In the genomic region with DNA sequence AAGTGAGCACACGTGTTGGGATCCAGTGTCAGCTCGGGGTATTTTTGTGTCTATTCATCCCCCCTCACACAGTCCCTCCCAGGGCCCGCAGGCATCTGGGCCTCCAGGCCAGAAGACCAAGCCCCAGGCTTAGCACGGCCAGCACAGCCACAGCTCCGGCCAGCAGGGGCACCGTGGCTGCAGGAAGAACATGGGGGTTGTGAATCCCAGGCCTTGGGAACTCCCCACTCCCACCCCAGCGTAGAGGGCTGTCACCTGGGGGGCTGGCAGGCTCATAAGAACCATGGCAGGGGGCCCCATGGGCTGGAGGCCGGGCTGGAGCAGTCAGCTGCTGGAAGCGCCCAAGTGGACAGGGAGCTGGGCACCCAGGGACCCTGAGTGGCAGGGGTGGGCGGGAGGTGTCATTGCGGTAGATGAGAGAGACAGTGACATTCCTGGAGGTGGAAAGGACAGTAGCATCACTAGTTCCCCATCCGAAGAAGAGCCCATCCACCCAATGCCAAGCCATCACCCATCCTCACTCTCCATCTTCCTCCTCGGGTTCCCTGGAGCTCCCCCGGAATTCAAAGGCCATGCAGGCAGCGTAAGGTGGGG, we compare ENCODE assay signal across 19 mouse cellular contexts. TPM values are rescaled to one million over a fixed set of nuclear protein-coding genes. Genes with fewer than 3 reads are reported as not detected.
DNase-seq lines count a peak whose midpoint lies in the region; ATAC-seq and TF ChIP-seq lines count a peak whose summit lies in the region.
"Had no signal": no experiment of that assay in that cellular context is flagged by ENCODE, and none has a peak within 500 bp of the region (broad histone marks: within the 10 kb centered on the region; RNA-seq: fewer than 3 reads in every experiment).

No protein-coding gene starts in this region.

- no peak overlapping the region for H3K27ac ChIP-seq in forebrain, embryonic 15.5 days (replicated peaks)
- no peak overlapping the region for H3K27ac ChIP-seq in forebrain, embryonic 16.5 days (ENCODE audit: low read length)
- no peak overlapping the region; the same call in 1 of the 2 replicates for H3K27ac ChIP-seq in liver, embryonic 11.5 days (ENCODE audit: low read depth, low read length)
- H3K27ac ChIP-seq in liver, postnatal 0 days (ENCODE audit: low read depth) = no peak overlapping the region
- no peak overlapping the region for H3K27ac ChIP-seq in embryonic facial prominence, embryonic 14.5 days (replicated peaks; ENCODE audit: low read depth, low read length)
- no peak overlapping the region for H3K27ac ChIP-seq in liver, embryonic 14.5 days
- H3K27ac ChIP-seq: heart, embryonic 15.5 days; midbrain, embryonic 12.5 days had no signal

- no peak for TF ChIP-seq EP300 in liver, postnatal 0 days (IDR thresholded peaks at IDR 0.05; ENCODE audit: low read depth)
- TF ChIP-seq EP300 in liver, embryonic 14.5 days (IDR thresholded peaks at IDR 0.05; ENCODE audit: low read depth) = no peak

- no peak overlapping the region for H3K9ac ChIP-seq in forebrain, embryonic 15.5 days (replicated peaks)
- H3K9ac ChIP-seq in forebrain, embryonic 16.5 days (replicated peaks; ENCODE audit: low read depth, low read length) = no peak overlapping the region
- H3K9ac ChIP-seq in liver, embryonic 11.5 days (ENCODE audit: low read depth, low read length) = no peak overlapping the region
- H3K9ac ChIP-seq in liver, postnatal 0 days (replicated peaks) = no peak overlapping the region
- no peak overlapping the region for H3K9ac ChIP-seq in embryonic facial prominence, embryonic 14.5 days (ENCODE audit: low read depth, low read length)
- no peak overlapping the region for H3K9ac ChIP-seq in liver, embryonic 14.5 days (replicated peaks)
- H3K9ac ChIP-seq: heart, embryonic 15.5 days had no signal

- no peaks in the 10 kb centered on the region for H3K27me3 ChIP-seq in forebrain, embryonic 15.5 days
- H3K27me3 ChIP-seq in forebrain, embryonic 16.5 days (replicated peaks; ENCODE audit: control insufficient read depth, insufficient read depth, low read length) = no peaks in the 10 kb centered on the region
- no peaks in the 10 kb centered on the region for H3K27me3 ChIP-seq in liver, embryonic 11.5 days (replicated peaks; ENCODE audit: control insufficient read depth, insufficient read depth, low read length)
- H3K27me3 ChIP-seq in liver, postnatal 0 days (ENCODE audit: insufficient read depth, low read length) = no peaks in the 10 kb centered on the region
- no peaks in the 10 kb centered on the region for H3K27me3 ChIP-seq in embryonic facial prominence, embryonic 14.5 days (replicated peaks; ENCODE audit: control insufficient read depth, insufficient read depth, low read length)
- H3K27me3 ChIP-seq in liver, embryonic 14.5 days (ENCODE audit: control insufficient read depth, insufficient read depth, low read length) = no peaks in the 10 kb centered on the region
- H3K27me3 ChIP-seq: heart, embryonic 15.5 days; midbrain, embryonic 12.5 days had no signal

- H3K4me2 ChIP-seq in forebrain, embryonic 15.5 days (replicated peaks) = no peak overlapping the region
- H3K4me2 ChIP-seq in forebrain, embryonic 16.5 days (ENCODE audit: low read length) = no peak overlapping the region
- H3K4me2 ChIP-seq in liver, embryonic 11.5 days = no peak overlapping the region
- no peak overlapping the region for H3K4me2 ChIP-seq in liver, postnatal 0 days (ENCODE audit: low read depth, low read length)
- H3K4me2 ChIP-seq in embryonic facial prominence, embryonic 14.5 days (ENCODE audit: low read depth, low read length) = no peak overlapping the region
- H3K4me2 ChIP-seq in liver, embryonic 14.5 days (ENCODE audit: low read depth) = no peak overlapping the region
- H3K4me2 ChIP-seq: heart, embryonic 15.5 days; midbrain, embryonic 12.5 days had no signal

- WGBS in forebrain, embryonic 15.5 days = 66% methylated on average over 15 of the region's 15 CpGs
- WGBS in forebrain, embryonic 16.5 days = 67% methylated on average over 15 of the region's 15 CpGs
- WGBS in liver, embryonic 11.5 days = 66% methylated on average over 15 of the region's 15 CpGs
- 75% methylated on average over 15 of the region's 15 CpGs for WGBS in liver, postnatal 0 days (ENCODE audit: insufficient replicate concordance)
- 70% methylated on average over 15 of the region's 15 CpGs for WGBS in embryonic facial prominence, embryonic 14.5 days
- 68% methylated on average over 15 of the region's 15 CpGs for WGBS in liver, embryonic 14.5 days (ENCODE audit: insufficient replicate concordance)

- ATAC-seq in forebrain, embryonic 15.5 days (replicated peaks) = 0 out of 2 replicates have a peak, but pooled peaks have one; percentile 10
- ATAC-seq in forebrain, embryonic 16.5 days = no peak
- peak; percentile 27 for ATAC-seq in liver, embryonic 11.5 days (replicated peaks; ENCODE audit: low FRiP score)
- no peak; the same call in 1 of the 2 replicates for ATAC-seq in liver, postnatal 0 days
- ATAC-seq in embryonic facial prominence, embryonic 14.5 days (ENCODE audit: low read depth) = peak; percentile 19; the same call in 1 of the 2 replicates
- ATAC-seq in liver, embryonic 14.5 days (ENCODE audit: insufficient read depth) = peak; percentile 18; the same call in 1 of the 2 replicates
- ATAC-seq: activated CD4-positive, CD25-positive, alpha-beta regulatory T cell, adult 4 months had no signal

- no peak for TF ChIP-seq CTCF in liver, postnatal 0 days (IDR thresholded peaks at IDR 0.05; ENCODE audit: low read depth)
- no peak for TF ChIP-seq CTCF in liver, embryonic 14.5 days (IDR thresholded peaks at IDR 0.05; ENCODE audit: low read depth)

- no peaks in the 10 kb centered on the region for H3K9me3 ChIP-seq in forebrain, embryonic 15.5 days
- H3K9me3 ChIP-seq in forebrain, embryonic 16.5 days (ENCODE audit: control insufficient read depth, low read length) = no peaks in the 10 kb centered on the region
- no peaks in the 10 kb centered on the region for H3K9me3 ChIP-seq in liver, embryonic 11.5 days (ENCODE audit: control insufficient read depth, low read length)
- no peaks in the 10 kb centered on the region for H3K9me3 ChIP-seq in liver, postnatal 0 days (ENCODE audit: low read length)
- no peaks in the 10 kb centered on the region for H3K9me3 ChIP-seq in embryonic facial prominence, embryonic 14.5 days (ENCODE audit: control insufficient read depth, low read length)
- H3K9me3 ChIP-seq in liver, embryonic 14.5 days (ENCODE audit: control insufficient read depth, low read length) = no peaks in the 10 kb centered on the region
- H3K9me3 ChIP-seq: heart, embryonic 15.5 days; midbrain, embryonic 12.5 days had no signal

- peaks cover 50% of the 10 kb centered on the region for H3K36me3 ChIP-seq in forebrain, embryonic 15.5 days
- H3K36me3 ChIP-seq in forebrain, embryonic 16.5 days (ENCODE audit: control insufficient read depth, insufficient read depth) = peaks cover 29% of the 10 kb centered on the region
- peaks cover 42% of the 10 kb centered on the region for H3K36me3 ChIP-seq in liver, embryonic 11.5 days (ENCODE audit: control insufficient read depth, insufficient read depth, low read length)
- H3K36me3 ChIP-seq in liver, postnatal 0 days (replicated peaks; ENCODE audit: insufficient read depth, low read length) = peaks cover 31% of the 10 kb centered on the region
- H3K36me3 ChIP-seq in embryonic facial prominence, embryonic 14.5 days (ENCODE audit: control insufficient read depth, insufficient read depth, low read length) = peaks cover 58% of the 10 kb centered on the region
- peaks cover 36% of the 10 kb centered on the region for H3K36me3 ChIP-seq in liver, embryonic 14.5 days (replicated peaks; ENCODE audit: control insufficient read depth, insufficient read depth, low read depth)

- H3K4me3 ChIP-seq in forebrain, embryonic 15.5 days = no peak overlapping the region
- H3K4me3 ChIP-seq in forebrain, embryonic 16.5 days (replicated peaks; ENCODE audit: low read length) = no peak overlapping the region
- H3K4me3 ChIP-seq in liver, embryonic 11.5 days (ENCODE audit: low read depth, low read length) = no peak overlapping the region
- no peak overlapping the region for H3K4me3 ChIP-seq in liver, postnatal 0 days (ENCODE audit: low read depth, low read length)
- no peak overlapping the region for H3K4me3 ChIP-seq in embryonic facial prominence, embryonic 14.5 days (ENCODE audit: low read depth, low read length)
- no peak overlapping the region for H3K4me3 ChIP-seq in liver, embryonic 14.5 days (ENCODE audit: insufficient read depth in 1 of 2, low read depth in 2 of 2, low read length in 2 of 2)
- H3K4me3 ChIP-seq: heart, embryonic 15.5 days; midbrain, embryonic 12.5 days had no signal

- peaks cover 22% of the 10 kb centered on the region for H3K4me1 ChIP-seq in forebrain, embryonic 15.5 days
- H3K4me1 ChIP-seq in forebrain, embryonic 16.5 days (replicated peaks; ENCODE audit: control insufficient read depth, insufficient read depth, low read length) = peaks cover 12% of the 10 kb centered on the region
- peaks cover 8% of the 10 kb centered on the region for H3K4me1 ChIP-seq in liver, embryonic 11.5 days (replicated peaks; ENCODE audit: control insufficient read depth, insufficient read depth, low read length)
- H3K4me1 ChIP-seq in liver, postnatal 0 days (ENCODE audit: insufficient read depth) = no peaks in the 10 kb centered on the region
- peaks cover 3% of the 10 kb centered on the region; the same call in 1 of the 2 replicates for H3K4me1 ChIP-seq in embryonic facial prominence, embryonic 14.5 days (ENCODE audit: control insufficient read depth, insufficient read depth, low read length)
- H3K4me1 ChIP-seq in liver, embryonic 14.5 days (replicated peaks; ENCODE audit: control insufficient read depth in 2 of 2, insufficient read depth in 2 of 2, low read length in 1 of 2) = no peaks in the 10 kb centered on the region

- DNase-seq in liver, embryonic 11.5 days (ENCODE audit: low spot score) = no peak
- no peak for DNase-seq in liver, postnatal 0 days
- DNase-seq in embryonic facial prominence, embryonic 14.5 days (ENCODE audit: low spot score) = no peak
- DNase-seq in liver, embryonic 14.5 days (ENCODE audit: low read depth in 3 of 3, low spot score in 3 of 3) = no peak
- DNase-seq in natural killer cell, adult 2 months (ENCODE audit: low spot score in 2 of 2) = no peak
- DNase-seq in heart, adult 8-10 months (ENCODE audit: low spot score) = no peak
- DNase-seq: cerebellum, adult 18-20 months; gastrocnemius, postnatal 14 days; thymus, postnatal 14 days had no signal

RNA-seq across cellular contexts. Expression of gene Acp4, which starts 4.1 kb away (rescaled TPM):
- not detected in 2 replicates for polyA plus RNA-seq in forebrain, embryonic 15.5 days (2015; fragmentation: Nextera tagmentation; extraction: Ambion mirVana)
- not detected in 2 replicates for polyA plus RNA-seq in forebrain, embryonic 16.5 days (2015; fragmentation: Nextera tagmentation; extraction: Ambion mirVana)
- polyA plus RNA-seq in liver, embryonic 11.5 days (2014; fragmentation: Nextera tagmentation; extraction: Ambion mirVana) = not detected in 2 replicates
- polyA plus RNA-seq in liver, postnatal 0 days (2015; fragmentation: Nextera tagmentation; extraction: Ambion mirVana) = not detected in 2 replicates
- 0.92 and 0.96 TPM in 2 replicates for polyA plus RNA-seq in embryonic facial prominence, embryonic 14.5 days (2014; fragmentation: Nextera tagmentation; extraction: Ambion mirVana)
- polyA plus RNA-seq in liver, embryonic 14.5 days (2012; rRNA removed) = not detected in 2 replicates
- not detected in 2 replicates for polyA plus RNA-seq in liver, embryonic 14.5 days (2014; fragmentation: Nextera tagmentation; extraction: Ambion mirVana)
- not detected for total RNA-seq in heart, adult 8-10 months (2022)
- total RNA-seq: gastrocnemius, postnatal 14 days; layer of hippocampus, adult 18-20 months; left cerebral cortex, postnatal 14 days; neutrophil, adult 5-6 weeks had no signal
- polyA plus RNA-seq: activated CD4-positive, CD25-positive, alpha-beta regulatory T cell, adult 4 months; heart, embryonic 15.5 days; intestine, embryonic 14.5 days; lung, embryonic 16.5 days had no signal

RNA-seq across cellular contexts. Expression of gene 2410002F23Rik, which starts 6.6 kb away (rescaled TPM):
- 219 and 222 TPM in 2 replicates for polyA plus RNA-seq in forebrain, embryonic 15.5 days (2015; fragmentation: Nextera tagmentation; extraction: Ambion mirVana)
- polyA plus RNA-seq in forebrain, embryonic 16.5 days (2015; fragmentation: Nextera tagmentation; extraction: Ambion mirVana) = 240 and 264 TPM in 2 replicates
- polyA plus RNA-seq in liver, embryonic 11.5 days (2014; fragmentation: Nextera tagmentation; extraction: Ambion mirVana) = 109 and 117 TPM in 2 replicates
- polyA plus RNA-seq in liver, postnatal 0 days (2015; fragmentation: Nextera tagmentation; extraction: Ambion mirVana) = 18.8 and 20.6 TPM in 2 replicates
- polyA plus RNA-seq in embryonic facial prominence, embryonic 14.5 days (2014; fragmentation: Nextera tagmentation; extraction: Ambion mirVana) = 117 and 144 TPM in 2 replicates
- polyA plus RNA-seq in liver, embryonic 14.5 days (2012; rRNA removed) = 43.8 and 47.9 TPM in 2 replicates
- 20.0 and 21.8 TPM in 2 replicates for polyA plus RNA-seq in liver, embryonic 14.5 days (2014; fragmentation: Nextera tagmentation; extraction: Ambion mirVana)
- total RNA-seq in heart, adult 8-10 months (2022) = 10 to 100 TPM in 3 of 4 experiments, 1 to 10 TPM in 1; 8.9 to 18.2 (median 13.7) TPM

RNA-seq across cellular contexts. Expression of gene 1700028J19Rik, which starts 6.6 kb away (rescaled TPM):
- 0.72 and 1.2 TPM in 2 replicates for polyA plus RNA-seq in forebrain, embryonic 15.5 days (2015; fragmentation: Nextera tagmentation; extraction: Ambion mirVana)
- 1.1 and 1.4 TPM in 2 replicates for polyA plus RNA-seq in forebrain, embryonic 16.5 days (2015; fragmentation: Nextera tagmentation; extraction: Ambion mirVana)
- polyA plus RNA-seq in liver, embryonic 11.5 days (2014; fragmentation: Nextera tagmentation; extraction: Ambion mirVana) = 1.5 and 2.0 TPM in 2 replicates
- polyA plus RNA-seq in liver, postnatal 0 days (2015; fragmentation: Nextera tagmentation; extraction: Ambion mirVana) = 0.51 and 0.54 TPM in 2 replicates
- polyA plus RNA-seq in embryonic facial prominence, embryonic 14.5 days (2014; fragmentation: Nextera tagmentation; extraction: Ambion mirVana) = 0.83 and 1.1 TPM in 2 replicates
- 0.97 and 1.3 TPM in 2 replicates for polyA plus RNA-seq in liver, embryonic 14.5 days (2012; rRNA removed)
- 1.3 and 1.5 TPM in 2 replicates for polyA plus RNA-seq in liver, embryonic 14.5 days (2014; fragmentation: Nextera tagmentation; extraction: Ambion mirVana)
- total RNA-seq in heart, adult 8-10 months (2022) = under 1 TPM; 0.31 to 0.98 (median 0.74) TPM

RNA-seq across cellular contexts. Expression of gene Gm15517, which starts 8.1 kb away (rescaled TPM):
- polyA plus RNA-seq in forebrain, embryonic 15.5 days (2015; fragmentation: Nextera tagmentation; extraction: Ambion mirVana) = not detected in 2 replicates
- polyA plus RNA-seq in forebrain, embryonic 16.5 days (2015; fragmentation: Nextera tagmentation; extraction: Ambion mirVana) = not detected in 2 replicates
- polyA plus RNA-seq in liver, embryonic 11.5 days (2014; fragmentation: Nextera tagmentation; extraction: Ambion mirVana) = not detected in 2 replicates
- not detected in 2 replicates for polyA plus RNA-seq in liver, postnatal 0 days (2015; fragmentation: Nextera tagmentation; extraction: Ambion mirVana)
- not detected in 2 replicates for polyA plus RNA-seq in embryonic facial prominence, embryonic 14.5 days (2014; fragmentation: Nextera tagmentation; extraction: Ambion mirVana)
- polyA plus RNA-seq in liver, embryonic 14.5 days (2012; rRNA removed) = not detected in 2 replicates
- not detected in 2 replicates for polyA plus RNA-seq in liver, embryonic 14.5 days (2014; fragmentation: Nextera tagmentation; extraction: Ambion mirVana)
- total RNA-seq in heart, adult 8-10 months (2022) = not detected
- total RNA-seq: gastrocnemius, postnatal 14 days; layer of hippocampus, adult 18-20 months; left cerebral cortex, postnatal 14 days; neutrophil, adult 5-6 weeks had no signal
- polyA plus RNA-seq: activated CD4-positive, CD25-positive, alpha-beta regulatory T cell, adult 4 months; heart, embryonic 15.5 days; intestine, embryonic 14.5 days; lung, embryonic 16.5 days; midbrain, embryonic 12.5 days had no signal

RNA-seq across cellular contexts. Expression of gene Gm36864, which starts 17.1 kb away (rescaled TPM):
- not detected in 2 replicates for polyA plus RNA-seq in forebrain, embryonic 15.5 days (2015; fragmentation: Nextera tagmentation; extraction: Ambion mirVana)
- polyA plus RNA-seq in forebrain, embryonic 16.5 days (2015; fragmentation: Nextera tagmentation; extraction: Ambion mirVana) = not detected in 2 replicates
- polyA plus RNA-seq in liver, embryonic 11.5 days (2014; fragmentation: Nextera tagmentation; extraction: Ambion mirVana) = not detected in 2 replicates
- polyA plus RNA-seq in liver, postnatal 0 days (2015; fragmentation: Nextera tagmentation; extraction: Ambion mirVana) = not detected in 2 replicates
- not detected in 2 replicates for polyA plus RNA-seq in embryonic facial prominence, embryonic 14.5 days (2014; fragmentation: Nextera tagmentation; extraction: Ambion mirVana)
- not detected in 2 replicates for polyA plus RNA-seq in liver, embryonic 14.5 days (2012; rRNA removed)
- polyA plus RNA-seq in liver, embryonic 14.5 days (2014; fragmentation: Nextera tagmentation; extraction: Ambion mirVana) = not detected in 2 replicates
- not detected for total RNA-seq in heart, adult 8-10 months (2022)
- total RNA-seq: gastrocnemius, postnatal 14 days; layer of hippocampus, adult 18-20 months; left cerebral cortex, postnatal 14 days; neutrophil, adult 5-6 weeks had no signal
- polyA plus RNA-seq: activated CD4-positive, CD25-positive, alpha-beta regulatory T cell, adult 4 months; heart, embryonic 15.5 days; intestine, embryonic 14.5 days; lung, embryonic 16.5 days; midbrain, embryonic 12.5 days had no signal

Comparison
In these comparisons a context has a peak if more than half of its experiments do, and no peak if none do; other contexts are left out.
1. ATAC-seq: peak in forebrain, embryonic 15.5 days (single experiment), liver, embryonic 11.5 days (single experiment), embryonic facial prominence, embryonic 14.5 days (single experiment) and liver, embryonic 14.5 days (single experiment); none in forebrain, embryonic 16.5 days (single experiment) and liver, postnatal 0 days (single experiment).